Mouse (Mus musculus) gastrocnemius, postnatal 25 days (tissue): Measurements from ENCODE around the gene Idh1. TPM values are rescaled to one million over a fixed set of nuclear protein-coding genes. Genes with fewer than 3 reads are reported as not detected.
A peak's percentile ranks its signal among the peaks of the same experiment; 100 is the strongest.
"Not testable (repeated sequence)": the region's sequence is repeated elsewhere in the genome, so short reads cannot be mapped to it uniquely, and the experiment has no call there.

Experiments
- DNase-seq: peaks from one replicate; pipeline ENCODE4 v3.0.0; 2022
- long read RNA-seq, 2 experiments: library from polyadenylated mRNA; stranded (forward); transcript quantifications; one replicate each; pipeline ENCODE4 v2.0.0; 2021
- total RNA-seq, 2 experiments: library from RNA; stranded (reverse); gene quantifications; 1 replicate in 1 of 2; 2 replicates in 1 of 2; pipeline ENCODE4 v1.2.3; 2021

Gene Idh1
- 10 to 100 TPM; 20.9 to 46.4 TPM for total RNA-seq
- long read RNA-seq, experiment 1, transcript Idh1-201 (9 exons, 2,302 nt), result major isoform, 32 of 37 reads
- long read RNA-seq, experiment 1, partial matches to known transcripts, result 4 of 37 reads
- long read RNA-seq, experiment 1, other reads (novel, unspliced or antisense), result 1 of 37 reads
- long read RNA-seq, experiment 2, transcript Idh1-201 (9 exons, 2,302 nt), result major isoform, 60 of 77 reads
- long read RNA-seq, experiment 2, partial matches to known transcripts, result 10 of 77 reads
- long read RNA-seq, experiment 2, other reads (novel, unspliced or antisense), result 4 of 77 reads

DNA sequence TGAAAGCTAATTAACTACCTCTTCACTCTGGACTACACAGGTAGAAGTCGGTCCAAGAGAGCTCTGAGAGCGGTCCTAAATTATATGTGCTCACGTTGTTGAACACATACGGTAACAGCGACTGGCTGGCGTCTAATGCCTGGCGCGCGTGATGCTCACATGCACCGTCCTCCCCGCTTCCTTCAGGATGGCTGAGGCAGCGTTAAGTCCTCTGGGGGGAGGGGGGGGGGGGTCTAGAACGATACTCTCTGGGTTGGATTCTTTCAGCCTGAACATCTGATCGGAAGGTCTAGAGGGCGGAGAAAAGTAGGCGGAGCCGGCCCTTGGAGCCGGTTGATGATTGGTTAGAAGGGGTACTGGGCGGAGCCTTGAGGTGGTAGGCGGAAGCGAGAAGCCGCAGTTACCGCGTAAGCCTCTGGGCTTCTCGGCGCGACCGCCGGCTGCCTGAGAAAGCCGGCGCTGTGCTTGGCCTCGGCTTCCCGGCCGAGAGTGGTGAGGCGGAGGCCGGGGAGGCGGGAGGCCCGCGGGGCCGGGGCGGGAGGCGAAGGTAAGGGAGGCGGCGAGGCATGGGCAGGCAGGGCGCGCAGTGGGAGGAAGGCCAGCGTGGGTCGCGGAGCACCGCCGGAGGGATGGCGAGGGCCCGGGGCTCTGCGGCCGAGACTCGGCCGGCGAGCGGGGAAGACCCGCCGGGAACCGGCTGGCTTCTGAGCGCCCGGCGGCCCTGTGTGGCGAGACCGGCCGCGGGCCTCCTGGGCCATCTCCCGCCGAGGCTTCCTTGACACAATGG, at the start of gene Idh1, which contains the start of gene Pikfyve:
Gene Idh1, minus strand, starts transcription at position 214 of the 787 bp plus-strand sequence.
Gene Pikfyve, plus strand, starts transcription at position 397 of the 787 bp plus-strand sequence.
- DNase-seq, result peak; percentile 95

DNA sequence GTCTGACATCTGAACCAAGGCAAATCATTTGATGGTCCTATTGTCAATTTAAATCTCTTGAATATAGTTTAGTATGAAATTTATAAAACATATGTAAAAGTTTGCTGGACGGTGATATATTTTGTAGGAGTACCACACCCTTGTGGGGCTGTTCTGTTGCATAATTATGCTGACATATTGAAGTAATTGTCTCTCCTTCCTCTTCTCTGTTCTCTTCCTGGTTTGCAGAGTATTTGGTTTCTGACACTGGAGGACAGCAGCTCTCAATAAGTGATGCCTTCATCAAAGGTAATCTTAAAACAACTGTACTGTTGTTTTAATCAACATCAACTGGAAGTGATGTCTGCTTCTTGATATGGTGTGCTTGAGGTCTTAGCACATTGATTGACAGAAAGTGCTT, 44.3 kb upstream of the Idh1 start:
- DNase-seq, result no peak

DNA sequence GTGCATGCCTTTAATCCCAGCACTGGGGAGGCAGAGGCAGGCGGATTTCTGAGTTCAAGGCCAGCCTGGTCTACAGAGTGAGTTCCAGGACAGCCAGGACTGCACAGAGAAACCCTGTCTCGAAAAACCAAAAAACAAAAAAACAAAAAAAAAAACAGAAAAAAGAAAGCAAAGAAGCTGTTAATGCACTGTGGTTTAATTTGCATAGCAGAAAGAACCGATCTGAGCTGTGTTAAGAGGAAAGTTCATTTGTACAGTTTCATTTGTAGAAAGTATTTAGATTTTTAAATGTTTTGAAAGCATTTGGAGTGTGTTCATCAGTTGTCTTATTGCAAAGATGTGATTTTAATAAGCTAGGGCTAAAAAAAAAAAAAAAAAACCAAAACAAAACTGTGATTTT, 43.5 kb upstream of the Idh1 start:
- DNase-seq, result not testable (repeated sequence)

DNA sequence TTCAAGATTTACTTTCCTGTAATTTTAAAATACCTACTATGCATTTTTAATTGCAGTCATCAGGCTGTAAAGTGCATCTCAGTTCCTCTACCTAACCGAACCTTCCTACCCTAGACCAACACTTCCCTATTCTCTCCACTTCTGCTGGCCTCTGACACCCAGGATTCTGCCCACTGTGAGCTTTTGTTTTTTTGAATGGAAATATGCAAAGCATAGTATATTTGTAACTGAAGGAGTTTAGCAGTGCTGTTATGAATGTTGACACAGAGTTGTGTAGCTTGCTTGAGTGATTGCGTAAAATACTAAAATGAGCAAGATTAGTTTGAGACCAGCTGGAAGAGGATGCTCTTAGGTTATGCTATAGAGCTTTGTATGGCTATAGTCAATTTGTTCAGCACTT, 41.4 kb upstream of the Idh1 start:
- no peak for DNase-seq

DNA sequence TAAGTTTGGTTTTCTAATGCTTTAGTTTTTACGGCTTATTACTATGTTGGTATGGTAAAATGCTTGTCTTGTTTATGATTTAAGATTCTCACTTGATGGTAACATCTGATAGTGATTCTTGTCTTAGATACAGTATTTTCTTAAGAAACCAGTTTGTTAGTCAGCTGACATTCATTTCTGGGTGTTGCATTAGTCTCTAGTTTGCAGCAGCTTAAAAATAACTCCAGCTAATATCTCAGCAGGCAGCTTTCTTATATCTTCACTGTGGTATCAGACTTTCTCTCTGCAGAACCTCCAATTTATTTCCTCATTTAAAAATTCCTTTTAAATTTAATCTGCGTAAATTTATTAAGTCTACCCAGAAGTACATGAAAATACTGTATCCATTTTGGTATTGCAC, 37.4 kb upstream of the Idh1 start:
- DNase-seq, result no peak

DNA sequence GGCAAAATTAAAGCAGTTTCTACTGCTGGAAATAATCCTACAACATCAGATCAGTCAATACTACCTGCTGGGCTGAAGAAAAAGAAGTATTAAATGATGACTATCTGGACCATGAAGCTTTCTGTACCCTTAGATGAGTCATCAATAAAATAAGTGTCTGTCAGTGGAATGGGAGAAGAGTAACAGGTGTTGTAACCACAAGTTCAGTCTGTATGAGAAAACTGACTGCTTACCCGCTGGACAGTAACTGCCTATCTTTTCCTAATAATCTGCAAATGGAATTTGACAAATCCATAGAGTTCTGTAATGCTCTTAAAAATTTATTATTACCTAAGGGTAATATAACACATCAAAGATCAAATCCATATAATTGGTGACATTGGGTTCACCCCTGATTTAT, 31.7 kb upstream of the Idh1 start:
- DNase-seq, result no peak

DNA sequence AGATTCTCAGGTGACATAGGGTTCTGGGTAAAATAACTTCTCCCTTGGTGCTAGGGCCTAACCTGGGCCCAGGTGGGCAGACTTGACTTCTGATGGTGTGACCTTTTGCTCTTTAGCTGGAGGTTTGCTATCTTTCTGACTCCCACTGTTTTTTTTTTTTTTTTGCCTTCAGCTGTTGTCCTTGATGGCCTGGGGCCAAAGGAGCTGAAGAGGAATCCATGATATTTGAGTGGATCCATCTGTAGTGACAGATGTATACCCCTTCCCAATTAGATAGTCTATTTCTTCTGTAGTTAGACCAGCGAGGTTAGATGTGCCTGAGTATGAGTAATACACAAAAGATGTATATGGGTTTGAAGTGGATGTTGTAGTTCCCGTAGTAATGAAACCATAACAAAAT, 31.3 kb upstream of the Idh1 start:
- DNase-seq, result no peak

DNA sequence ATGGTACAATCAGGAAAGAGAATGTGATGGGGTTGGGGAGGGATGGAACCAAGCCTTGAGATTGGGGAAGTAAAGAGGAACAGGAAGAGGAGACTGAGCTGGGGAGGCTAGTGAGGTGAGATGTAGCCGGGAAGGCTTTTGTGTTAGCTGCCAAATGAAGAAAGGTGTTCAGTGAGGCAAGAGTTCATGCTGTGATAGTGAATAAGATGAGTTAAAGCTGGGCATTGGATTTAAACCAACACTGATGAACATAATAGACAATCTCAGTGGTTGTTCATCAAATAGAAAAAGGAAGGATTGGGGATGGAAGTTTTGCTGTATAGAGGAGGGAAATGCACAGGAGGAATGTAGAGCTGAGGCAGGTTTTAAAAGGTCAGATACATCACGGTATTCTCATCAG, 26.9 kb upstream of the Idh1 start:
- DNase-seq, result no peak

DNA sequence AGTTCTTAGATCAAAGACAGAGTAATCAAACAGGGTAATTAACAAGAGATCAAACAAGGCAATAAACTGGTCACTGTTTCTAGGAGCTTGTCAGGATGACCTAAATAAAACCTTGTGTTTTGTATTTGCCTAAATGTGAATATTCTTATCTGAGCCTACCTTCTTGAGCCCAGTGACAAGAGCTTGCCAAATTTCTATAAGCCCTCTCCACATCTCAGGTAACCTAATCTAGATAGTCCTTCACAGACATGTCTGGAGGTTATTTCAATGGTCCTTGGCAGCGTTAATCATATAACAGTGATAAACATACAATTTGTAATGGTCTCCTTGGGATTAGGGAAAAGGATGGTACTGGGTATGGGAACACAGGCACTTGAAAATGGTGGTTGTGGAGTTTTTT, 18.0 kb upstream of the Idh1 start:
- no peak for DNase-seq

DNA sequence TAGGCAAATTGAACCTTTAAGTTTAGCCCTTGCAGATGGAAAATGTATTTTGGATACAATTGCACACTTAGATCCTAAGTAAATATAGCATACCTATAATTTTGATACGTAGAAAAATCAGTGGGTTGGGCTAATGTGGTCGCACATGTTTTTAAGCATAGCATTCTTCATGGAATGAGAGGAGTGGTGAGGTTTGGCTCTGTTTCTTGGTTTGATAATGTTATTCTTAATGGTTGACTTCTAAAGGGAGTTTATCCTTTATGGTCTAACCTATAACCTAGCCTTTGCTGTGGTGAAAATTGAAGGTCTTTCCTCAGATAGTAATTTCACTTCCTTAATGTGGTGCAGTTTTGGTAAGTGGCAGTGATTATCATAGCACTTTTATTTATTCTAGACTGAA, 12.6 kb upstream of the Idh1 start:
- DNase-seq, result no peak

DNA sequence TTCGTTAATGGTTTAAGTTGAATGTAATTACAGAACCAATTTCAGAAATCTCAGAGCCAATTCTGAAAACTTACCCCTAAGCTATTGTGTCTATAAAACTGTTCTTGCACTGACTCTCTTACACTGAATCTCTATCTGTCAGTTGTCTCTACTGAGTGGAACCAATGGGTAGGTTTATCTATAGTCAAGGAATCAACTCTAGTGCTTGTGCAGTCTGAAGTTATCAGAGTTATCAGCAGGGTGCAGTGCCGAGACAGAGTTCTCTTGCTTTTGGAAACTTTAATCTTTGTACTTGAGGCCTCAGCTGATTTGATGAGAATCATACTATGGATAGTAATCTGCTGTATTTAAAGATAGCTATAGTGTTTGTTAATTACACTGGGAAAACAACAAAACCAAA, 12.1 kb upstream of the Idh1 start:
- DNase-seq, result no peak

DNA sequence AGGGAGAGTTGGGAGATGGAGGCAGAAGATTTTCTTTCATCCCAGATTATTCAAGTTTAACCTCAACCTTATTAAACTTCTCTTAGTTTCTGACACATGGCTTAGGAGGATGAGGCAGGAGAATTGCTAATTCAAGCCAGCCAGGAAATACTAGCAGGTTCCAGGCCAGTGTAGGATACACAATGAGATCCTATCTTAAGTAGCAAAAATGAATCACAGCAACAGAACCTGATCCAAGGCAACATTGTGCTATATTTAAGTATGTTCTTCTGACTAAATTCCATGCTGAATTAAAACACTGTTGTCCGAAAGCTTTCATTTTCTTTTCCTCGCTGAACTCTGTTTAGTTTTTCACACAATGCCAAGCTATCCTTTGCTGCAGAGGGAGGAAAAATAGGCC, 6.9 kb upstream of the Idh1 start:
- no peak for DNase-seq

DNA sequence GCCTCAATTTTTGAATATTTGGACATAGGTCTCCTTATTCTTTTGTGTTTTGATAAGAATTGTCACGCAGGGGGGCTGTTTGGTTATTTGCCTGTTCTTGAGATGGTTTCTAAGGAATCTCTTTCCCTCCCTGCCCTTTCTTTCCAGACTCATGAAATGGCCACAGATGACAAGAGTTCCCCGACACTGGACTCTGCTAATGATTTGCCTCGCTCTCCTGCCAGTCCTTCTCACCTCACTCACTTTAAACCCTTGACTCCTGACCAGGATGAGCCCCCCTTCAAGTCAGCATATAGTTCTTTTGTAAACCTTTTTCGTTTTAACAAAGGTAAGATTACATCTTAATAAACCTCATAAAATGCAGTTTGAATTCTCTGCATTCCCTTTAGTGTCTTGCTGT, 3.9 kb upstream of the Idh1 start:
- no peak for DNase-seq

DNA sequence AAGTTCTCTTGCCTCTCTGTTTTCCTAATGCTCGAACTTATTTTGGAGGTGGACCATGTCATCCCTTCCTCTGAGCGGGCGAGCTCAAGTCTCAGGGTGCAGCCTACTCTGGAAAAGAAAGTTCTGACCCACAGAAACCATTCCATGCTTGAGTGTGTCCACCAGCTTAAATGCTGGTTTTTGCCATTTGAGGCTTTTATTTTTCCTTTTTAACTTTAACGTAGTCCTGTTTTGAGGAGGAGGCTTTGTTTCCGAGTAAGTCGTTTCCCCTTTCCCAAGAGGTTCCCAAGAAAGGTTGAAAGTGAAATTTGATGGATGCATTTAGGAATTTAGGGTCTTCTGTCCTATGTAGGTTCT, 752 bp upstream of the Idh1 start:
- DNase-seq, result no peak

DNA sequence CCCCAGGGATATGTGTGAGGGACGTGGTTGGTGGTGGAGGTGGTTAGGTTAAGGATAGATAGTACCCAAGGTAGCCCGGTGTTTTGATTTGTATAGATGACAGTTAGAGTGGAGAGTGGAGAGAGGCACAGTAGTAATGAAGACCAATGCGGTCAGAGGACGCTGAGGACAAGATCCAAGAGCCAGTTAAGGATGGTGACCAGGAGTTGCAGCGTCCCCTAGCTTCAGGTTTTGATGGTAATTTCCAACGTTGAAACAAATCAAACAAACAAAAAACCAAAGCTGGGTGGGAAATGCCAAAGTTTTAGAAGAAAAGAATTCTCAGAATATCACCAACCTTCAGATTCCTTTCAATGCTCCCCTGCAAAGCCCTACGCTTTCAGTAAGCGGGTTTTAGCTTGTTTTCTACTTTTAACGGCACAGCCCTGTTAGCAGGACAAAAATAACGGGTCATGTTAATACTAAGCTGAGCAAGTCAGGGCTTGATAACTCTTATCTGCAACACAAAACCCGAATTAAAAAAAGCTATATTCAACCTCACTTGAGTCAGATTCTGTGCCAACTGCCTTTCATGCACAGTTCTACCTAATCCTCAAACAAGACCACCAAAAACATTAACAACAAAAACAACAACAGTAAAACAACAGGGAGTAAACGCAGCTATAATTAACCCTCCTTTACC, 635 bp downstream of the Idh1 start:
- DNase-seq, result no peak

DNA sequence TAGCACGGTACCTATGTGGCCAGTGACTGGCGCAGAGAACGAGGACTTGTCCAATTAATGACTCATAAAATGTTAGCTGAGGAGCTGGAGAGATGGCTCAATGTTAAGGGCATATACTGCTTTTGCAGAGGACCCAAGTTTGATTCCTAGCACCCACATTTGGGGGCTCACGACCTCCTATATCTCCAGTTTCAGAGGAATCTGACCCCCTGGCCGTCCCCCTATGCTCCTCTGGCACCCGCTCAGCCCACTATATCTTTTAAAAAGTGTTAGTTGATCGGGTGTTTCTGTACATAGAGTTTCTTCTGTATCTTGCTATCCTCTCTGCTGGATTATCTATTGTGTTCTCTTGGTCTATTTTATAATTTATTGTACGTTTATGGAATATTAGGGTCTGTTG, 1.3 kb downstream of the Idh1 start:
- DNase-seq, result no peak

DNA sequence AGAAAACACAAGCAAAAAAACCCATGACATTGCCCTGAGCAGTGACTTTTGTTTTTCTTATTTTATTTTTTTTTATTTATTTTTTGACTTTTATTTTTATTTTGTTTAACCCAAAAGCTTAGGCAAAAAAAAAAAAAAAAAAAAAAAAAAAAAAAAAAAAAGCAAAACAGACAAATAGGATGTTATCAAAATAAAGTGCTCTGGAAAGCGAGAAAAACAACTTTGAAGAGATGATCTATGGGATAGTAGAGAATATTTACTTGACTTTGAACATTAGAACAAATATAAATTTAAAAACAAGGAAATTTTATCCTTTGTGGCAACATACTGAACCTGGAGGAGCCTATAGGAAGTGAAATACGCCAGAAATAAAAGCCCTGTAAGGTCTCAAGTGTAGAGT, 2.3 kb downstream of the Idh1 start:
- no peak for DNase-seq

DNA sequence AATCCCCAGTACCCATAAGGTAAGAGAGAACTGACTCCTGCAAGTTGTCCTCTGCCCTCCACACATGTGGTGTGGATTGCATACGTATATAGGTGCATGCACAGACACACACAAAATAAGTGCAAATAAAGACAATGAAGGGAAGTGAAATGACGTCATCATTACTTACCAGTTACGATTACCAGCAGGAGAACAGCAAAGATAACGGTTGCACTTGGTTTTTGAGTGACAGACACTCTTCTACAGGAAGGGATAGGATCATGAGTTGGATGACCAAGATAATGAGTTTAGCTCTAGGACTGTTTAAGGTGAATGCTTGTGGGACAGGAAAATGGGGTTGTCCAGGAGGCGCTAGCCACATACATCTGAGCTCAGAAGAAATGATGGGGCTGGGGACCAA, 4.8 kb downstream of the Idh1 start:
- DNase-seq, result no peak

DNA sequence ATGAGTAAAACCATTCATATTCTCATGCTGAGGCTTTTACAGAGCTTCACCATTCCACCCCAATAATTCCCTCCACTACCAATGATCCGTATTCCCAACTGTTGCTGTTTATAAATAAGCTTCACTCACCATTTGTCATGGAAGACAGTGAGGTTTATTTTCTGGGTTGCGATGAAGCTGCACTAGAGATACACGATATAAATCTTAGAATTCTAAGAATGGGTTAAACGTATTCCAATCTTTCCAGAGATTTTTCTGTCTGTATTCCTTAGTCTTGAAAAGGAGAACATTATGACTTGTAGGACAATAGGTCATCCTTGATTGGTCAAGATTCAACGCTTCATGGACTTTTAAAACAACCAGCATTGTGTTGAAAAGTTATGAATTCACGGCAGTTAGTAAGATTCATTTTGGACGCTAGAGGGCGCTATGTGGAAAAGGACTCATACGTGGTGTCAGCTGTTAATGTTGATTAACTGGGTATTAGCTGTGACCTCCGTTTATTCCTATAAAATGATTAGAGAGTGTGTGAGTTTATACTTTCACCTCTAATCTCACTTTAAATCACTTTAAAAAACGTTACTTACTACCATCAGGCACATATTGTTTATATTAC, 6.6 kb downstream of the Idh1 start:
- no peak for DNase-seq

DNA sequence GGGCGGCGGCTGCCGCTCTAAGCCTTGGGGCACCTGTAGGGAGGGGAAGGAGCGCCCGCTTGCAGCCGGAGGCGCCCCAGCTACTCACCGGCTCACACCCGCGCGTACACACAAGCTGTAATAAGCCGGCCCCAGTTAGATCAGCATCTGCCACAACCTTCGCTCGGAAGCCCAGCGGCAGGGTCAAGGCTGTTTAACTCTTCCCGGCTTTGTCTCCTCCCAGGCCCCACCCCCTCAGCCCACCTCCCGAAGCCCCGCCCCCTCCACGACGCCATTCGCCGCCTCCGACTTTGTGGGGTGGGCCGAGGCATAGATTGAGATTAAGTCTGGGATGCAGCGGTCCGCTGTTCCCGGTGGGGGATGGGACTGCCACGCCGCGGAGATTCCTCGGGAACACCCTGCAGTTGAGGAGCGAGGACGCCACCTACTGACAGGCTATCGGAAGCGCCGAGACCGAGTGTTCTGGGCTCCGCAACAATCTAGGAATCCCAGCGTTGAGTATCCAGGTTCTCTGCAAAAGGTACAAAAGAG, 7.3 kb downstream of the Idh1 start:
- peak; percentile 97 for DNase-seq

DNA sequence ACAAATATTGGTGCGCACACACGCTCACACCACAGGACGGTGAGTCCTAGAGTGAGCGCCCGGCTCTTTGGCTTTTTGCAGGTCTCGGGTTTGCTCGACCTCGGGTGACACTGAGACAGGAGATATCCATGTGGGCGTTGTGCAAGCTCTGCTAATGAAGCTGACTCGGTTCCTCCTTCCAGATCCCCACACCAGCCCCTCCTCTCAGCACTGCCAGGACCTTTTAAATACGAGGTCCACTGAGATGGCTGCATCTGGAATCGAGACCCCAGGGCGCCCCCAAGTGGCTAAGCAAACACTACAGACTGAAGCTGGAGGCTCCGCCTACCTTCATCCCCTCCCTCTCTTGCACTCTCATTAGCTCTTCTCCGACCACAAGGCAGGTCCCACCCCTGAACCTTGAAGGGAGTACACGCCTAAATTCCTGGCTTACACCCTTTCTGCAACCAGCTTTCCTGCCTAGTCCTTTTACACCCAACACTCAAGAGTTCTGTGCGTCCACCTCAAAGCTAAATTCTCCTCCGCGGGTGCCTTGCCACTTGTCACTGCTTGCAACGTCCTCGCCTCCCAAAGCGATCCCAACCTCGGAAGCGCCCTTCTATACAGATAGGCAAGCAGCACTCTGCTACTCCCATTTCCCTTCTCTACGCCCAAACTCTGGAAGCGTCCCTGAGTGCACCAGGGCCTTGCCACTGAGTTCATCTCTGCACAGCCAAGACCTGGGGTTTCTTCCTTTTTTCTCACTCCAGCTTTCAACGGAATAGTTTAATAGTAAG, 8.0 kb downstream of the Idh1 start:
- DNase-seq, result peak; percentile 95

DNA sequence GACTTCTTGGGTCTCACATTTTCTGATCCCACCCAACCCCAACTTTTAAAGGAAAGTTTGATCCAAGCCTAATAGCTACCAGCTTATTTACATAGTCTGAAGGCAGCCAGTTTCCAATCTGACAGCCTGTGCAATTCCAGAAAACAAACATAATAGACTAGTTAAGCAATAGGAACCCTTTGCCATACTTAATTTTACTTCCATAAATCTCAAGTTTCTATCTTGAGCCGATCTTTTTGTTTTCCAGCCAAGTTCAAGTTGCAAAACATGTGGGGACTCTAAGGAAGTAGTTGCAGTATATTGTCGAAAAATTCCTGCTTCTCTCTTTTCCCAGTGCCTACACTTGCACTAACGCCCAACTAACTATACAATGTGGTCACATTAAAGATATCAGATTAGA, 8.8 kb downstream of the Idh1 start:
- DNase-seq, result no peak
